Mouse (Mus musculus): ENCODE measurements around the gene Hba-a1.

Hba-a1 gene

GRCm38 (mm10) chr11:32297866-32298531, 14.7 kb downstream of the Hba-a1 start:
- DNase-seq, result no peak

GRCm38 (mm10) chr11:32298532-32298918, 15.2 kb downstream of the Hba-a1 start:
- DNase-seq, result no peak

GRCm38 (mm10) chr11:32299865-32300264, 16.6 kb downstream of the Hba-a1 start, which contains the start of gene Hbq1a:
Hbq1a (plus strand) TSS chr11:32300069.
- peak; percentile 40 for DNase-seq

- DNase-seq, result no peak
These were observed 17.3 kb downstream of the Hba-a1 start for GRCm38 (mm10) chr11:32300279-32301267.

GRCm38 (mm10) chr11:32301506-32301905, 18.2 kb downstream of the Hba-a1 start:
- DNase-seq, result no peak

GRCm38 (mm10) chr11:32302824-32303419, 19.6 kb downstream of the Hba-a1 start:
- no peak for DNase-seq

- no peak for DNase-seq
These were observed 20.1 kb downstream of the Hba-a1 start for GRCm38 (mm10) chr11:32303455-32303854.

GRCm38 (mm10) chr11:32307006-32307405, 23.7 kb downstream of the Hba-a1 start:
- no peak for DNase-seq

- DNase-seq, result no peak
These were observed 26.1 kb downstream of the Hba-a1 start for GRCm38 (mm10) chr11:32309446-32309845.

GRCm38 (mm10) chr11:32309928-32310327, 26.6 kb downstream of the Hba-a1 start:
- DNase-seq, result no peak

GRCm38 (mm10) chr11:32316009-32316408, 32.7 kb downstream of the Hba-a1 start:
- DNase-seq, result no peak

GRCm38 (mm10) chr11:32320507-32321195, 37.3 kb downstream of the Hba-a1 start:
- DNase-seq, result no peak

- peak; percentile 36 for DNase-seq
These were observed 37.9 kb downstream of the Hba-a1 start for GRCm38 (mm10) chr11:32321196-32321565.

- DNase-seq, result peak; percentile 72
These were observed 41.3 kb downstream of the Hba-a1 start for GRCm38 (mm10) chr11:32324609-32325008.

- no peak for DNase-seq
These were observed 47.8 kb downstream of the Hba-a1 start for GRCm38 (mm10) chr11:32331075-32331474.

- DNase-seq, result no peak
These were observed 48.5 kb downstream of the Hba-a1 start for GRCm38 (mm10) chr11:32331861-32332260.

- DNase-seq, result no peak
These were observed 49.9 kb downstream of the Hba-a1 start for GRCm38 (mm10) chr11:32333235-32333634.

All from cerebellum, adult 9-11 months (tissue).